Mouse (Mus musculus) embryo, embryonic 11.5 days (tissue): ENCODE measurements around the gene Spata31.

Experiments
- DNase-seq: peaks from one replicate; pipeline ENCODE4 v3.0.0-alpha.2; 2012; ENCODE audit warnings: low read depth, low spot score

Gene Spata31

DNA sequence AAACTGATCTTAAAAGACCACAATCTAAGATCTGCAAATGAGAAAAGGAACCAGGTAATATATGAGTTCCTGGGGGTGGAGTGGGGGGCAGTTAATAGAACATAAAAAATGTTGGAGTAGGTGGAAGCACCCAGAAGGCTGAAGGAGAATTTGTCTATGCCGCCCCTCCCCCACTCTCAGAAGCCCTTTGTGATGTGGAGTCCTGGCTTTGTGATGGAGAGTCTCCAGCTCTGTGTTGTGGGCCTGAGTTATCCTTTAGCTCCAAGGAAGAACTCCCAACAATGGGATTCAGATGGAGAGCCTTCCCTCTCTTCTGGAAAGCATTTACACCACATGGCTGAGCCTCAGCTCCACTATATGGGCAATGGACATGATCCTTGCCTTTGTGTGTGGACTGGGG lies at the start of gene Spata31:
TSS of gene Spata31 (plus strand) at position 216 of the 400 bp plus-strand sequence.
- DNase-seq, result no peak

DNA sequence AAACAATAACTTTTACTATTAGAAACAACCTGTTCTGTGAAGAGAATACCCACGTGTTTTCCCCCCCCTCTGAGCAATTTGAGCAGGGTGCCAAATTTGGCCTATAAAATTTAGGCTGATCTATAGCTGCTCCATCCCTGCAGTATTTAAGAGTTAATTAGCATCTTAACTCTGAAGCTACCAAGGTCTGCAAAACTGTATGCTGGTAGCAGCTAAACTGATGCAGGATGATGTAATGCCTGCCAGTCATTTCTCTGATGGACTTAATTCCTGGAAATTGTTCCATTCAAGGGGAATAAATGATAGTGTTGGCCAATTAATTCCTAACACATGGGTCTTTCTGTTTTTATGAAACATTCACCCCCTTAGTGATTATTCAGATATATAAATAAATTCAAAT lies 14.1 kb upstream of the Spata31 start:
- DNase-seq, result no peak

DNA sequence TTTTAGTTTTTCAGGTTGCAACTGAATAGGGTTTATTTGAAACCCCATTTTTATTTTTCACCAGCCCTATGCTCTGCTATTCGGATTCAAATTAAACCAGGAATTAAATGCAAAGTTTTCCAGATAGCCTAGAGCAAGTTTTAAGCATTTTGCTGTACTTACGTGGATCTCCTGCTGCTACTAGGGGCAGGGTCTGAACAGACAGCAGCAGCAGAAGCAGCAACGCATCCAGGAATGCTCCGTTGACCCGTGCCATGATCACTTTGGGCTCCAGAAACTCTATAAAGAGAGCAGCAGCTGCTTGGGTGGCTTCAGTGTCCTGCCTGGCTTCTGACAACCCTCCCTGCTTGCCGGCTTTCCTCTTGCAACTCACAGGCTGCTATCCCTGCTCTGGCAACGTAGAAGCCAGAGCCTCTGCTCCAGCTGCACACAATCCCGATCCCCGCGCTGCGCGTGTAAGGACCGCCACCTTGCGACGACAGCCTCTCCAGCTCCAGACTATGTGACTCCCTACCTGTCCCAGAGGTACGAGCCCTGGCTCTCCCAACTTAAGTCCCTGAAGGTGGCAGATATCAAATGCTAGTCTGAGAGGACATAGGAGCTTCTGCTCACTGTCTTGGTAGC lies 13.5 kb upstream of the Spata31 start, which contains the start of gene Cntnap3:
TSS of gene Cntnap3 (minus strand) at position 371 of the 624 bp plus-strand sequence.
- DNase-seq, result no peak
